Mouse (Mus musculus) embryo, embryonic 10.5 days (tissue): ENCODE measurements around the gene Chchd6.

Experiments used
- DNase-seq: peaks from one replicate; pipeline ENCODE4 v3.0.0-alpha.2; 2015; ENCODE audit warnings: low spot score

The Chchd6 gene

DNA sequence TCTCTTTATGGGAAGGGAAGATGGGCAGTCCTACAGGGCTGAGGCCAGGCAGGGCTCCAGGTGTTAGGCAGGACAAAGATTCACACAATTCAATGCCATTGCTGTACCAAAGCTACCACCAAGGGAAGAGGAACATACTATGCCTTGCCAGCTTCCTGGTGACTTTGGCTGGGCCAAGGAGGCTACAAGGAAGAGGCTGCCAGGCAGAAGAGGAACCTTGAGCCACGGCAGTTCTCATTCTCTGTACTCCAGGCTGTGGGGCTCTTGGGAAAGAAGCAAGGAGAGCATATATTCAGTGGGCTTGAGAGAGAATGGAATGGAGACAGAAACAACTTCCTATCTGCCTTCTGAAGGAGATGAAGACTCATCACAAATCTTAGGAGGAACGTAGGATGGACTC, 190.5 kb downstream of the Chchd6 start:
- DNase-seq, result no peak

DNA sequence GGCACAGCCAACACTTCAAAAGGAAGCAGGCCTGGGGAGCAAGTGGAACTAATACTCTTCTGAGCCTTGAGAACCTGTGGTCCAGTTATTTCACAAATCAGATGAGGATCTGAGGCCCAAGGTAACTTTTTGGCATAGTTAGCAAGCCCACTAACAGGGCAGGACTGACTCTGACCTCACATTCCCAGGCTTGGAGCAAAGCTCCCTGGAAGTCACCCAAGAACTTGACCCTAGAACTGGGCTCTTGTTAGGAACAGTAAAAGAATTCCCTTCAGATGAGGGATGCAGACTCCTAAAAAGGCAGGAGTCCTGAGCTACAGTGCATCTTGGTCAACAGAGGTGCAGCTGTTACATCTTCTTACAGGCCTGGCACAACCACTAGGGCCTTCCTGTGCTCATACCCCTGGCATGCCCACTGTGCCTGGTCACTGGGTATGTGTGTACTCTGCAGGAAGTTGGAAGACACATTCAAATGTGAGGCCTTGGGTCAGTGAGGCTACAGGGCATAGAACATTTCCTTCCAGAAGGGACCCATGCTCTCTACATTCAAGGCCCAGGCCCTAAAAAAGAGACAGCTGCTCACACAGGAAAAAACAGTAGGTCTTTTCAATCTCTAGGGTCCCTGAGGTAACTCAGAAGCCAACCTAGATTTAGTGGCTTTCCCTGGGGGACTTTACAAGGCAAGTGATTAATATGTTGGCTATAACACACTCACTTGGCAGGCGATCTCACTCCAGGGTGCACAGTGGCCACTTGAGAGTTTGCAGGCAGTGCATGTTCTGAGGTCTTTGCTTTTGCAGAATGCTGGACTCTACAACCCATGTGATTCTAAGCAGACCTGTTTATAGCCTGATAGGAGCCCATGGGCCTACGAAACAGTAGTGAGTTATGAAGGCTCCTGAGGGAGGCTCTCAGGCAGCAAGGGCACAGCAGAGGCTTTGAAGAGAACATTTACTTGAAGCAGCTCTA, 191.9 kb downstream of the Chchd6 start:
- DNase-seq, result no peak

- no peak for DNase-seq
These were observed 193.0 kb downstream of the Chchd6 start for GRCm38 (mm10) chr6:89402406-89402805.

GRCm38 (mm10) chr6:89399564-89399963, 195.9 kb downstream of the Chchd6 start:
- no peak for DNase-seq

DNA sequence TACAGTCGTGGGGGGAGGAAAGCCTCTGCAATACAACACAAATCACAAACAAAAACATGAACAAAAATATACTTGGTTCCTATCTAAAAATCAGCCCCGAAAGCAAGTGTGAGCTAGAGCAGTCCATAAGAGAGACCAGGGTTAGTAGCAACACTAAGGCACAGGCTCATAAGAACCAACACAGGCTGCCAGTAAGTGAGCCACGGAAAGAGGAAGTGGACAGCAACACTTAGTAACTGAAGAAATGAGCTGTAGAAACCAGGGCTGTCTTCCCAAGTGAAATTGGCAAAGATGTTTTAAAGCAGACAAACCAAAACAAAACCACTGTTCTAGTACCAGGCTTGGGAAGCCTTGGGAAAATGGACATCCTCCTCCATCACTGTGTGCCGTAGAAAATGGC, 197.5 kb downstream of the Chchd6 start:
- DNase-seq, result no peak

GRCm38 (mm10) chr6:89393820-89394219, 201.6 kb downstream of the Chchd6 start:
- no peak for DNase-seq

- no peak for DNase-seq
These were observed 203.2 kb downstream of the Chchd6 start for GRCm38 (mm10) chr6:89392213-89392612.

GRCm38 (mm10) chr6:89389771-89390170, 205.7 kb downstream of the Chchd6 start:
- DNase-seq, result no peak

GRCm38 (mm10) chr6:89386956-89387355, 208.5 kb downstream of the Chchd6 start:
- no peak for DNase-seq

GRCm38 (mm10) chr6:89384699-89385098, 210.8 kb downstream of the Chchd6 start:
- DNase-seq, result no peak

DNA sequence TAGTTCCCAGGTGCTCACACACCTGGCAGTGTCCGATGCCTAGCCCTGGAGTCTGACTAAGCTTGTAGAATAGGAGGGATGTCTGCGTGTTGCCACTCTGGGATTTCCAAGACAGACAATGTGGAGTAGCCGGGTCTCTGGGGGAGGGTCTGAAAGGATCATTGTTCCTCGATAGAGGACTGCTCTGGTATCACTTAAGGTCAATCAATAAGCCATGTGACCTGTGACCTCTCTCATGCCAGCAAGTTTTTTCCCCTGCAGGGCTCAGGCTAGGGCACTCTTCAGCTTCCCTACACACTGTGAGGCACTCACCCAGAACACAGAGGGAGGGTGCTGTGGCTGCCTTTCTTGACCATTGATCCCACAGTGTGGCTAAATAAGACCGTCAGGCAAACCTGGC, 213.6 kb downstream of the Chchd6 start:
- DNase-seq, result peak; percentile 60

DNA sequence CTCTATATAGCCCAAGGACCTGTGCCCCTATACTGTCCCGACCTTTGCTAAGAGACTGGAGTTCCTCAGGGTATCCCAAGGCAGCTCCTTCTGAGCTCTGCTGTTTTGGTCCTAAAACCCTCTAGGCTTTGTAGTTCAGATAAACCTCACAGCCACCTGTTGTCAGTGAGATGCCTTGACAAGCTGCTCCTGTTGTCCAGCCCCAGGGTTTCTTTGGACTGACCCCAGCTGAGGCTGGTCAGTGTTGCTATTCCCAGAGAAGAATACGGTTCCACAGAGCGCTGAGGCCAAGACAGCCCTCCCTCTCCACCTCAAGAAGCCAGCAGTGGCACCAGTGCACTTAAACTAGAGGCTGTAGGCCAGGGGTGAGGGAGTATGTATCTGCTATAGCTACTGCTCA, 214.3 kb downstream of the Chchd6 start:
- DNase-seq, result no peak

DNA sequence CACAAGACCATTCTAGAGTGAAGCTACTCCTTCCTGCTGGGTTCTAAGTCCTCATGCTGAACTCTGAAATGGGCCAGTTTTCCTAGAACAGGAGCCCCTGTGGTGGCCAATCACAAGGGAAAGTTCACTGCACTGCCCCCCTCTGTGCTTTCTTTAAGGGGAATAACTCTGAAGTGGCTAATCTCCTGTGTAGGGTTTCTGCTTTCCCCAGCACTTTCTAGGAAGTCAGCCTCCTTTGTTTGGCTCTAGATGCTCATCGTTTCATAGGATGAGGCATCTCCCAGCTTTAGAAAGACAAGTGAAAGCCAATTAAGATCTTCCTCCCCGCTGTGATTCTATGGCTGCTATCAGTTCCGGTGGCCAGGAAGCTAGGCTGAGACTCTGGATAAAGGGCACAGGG, 214.7 kb downstream of the Chchd6 start:
- DNase-seq, result no peak

GRCm38 (mm10) chr6:89378264-89378663, 217.2 kb downstream of the Chchd6 start:
- no peak for DNase-seq

DNA sequence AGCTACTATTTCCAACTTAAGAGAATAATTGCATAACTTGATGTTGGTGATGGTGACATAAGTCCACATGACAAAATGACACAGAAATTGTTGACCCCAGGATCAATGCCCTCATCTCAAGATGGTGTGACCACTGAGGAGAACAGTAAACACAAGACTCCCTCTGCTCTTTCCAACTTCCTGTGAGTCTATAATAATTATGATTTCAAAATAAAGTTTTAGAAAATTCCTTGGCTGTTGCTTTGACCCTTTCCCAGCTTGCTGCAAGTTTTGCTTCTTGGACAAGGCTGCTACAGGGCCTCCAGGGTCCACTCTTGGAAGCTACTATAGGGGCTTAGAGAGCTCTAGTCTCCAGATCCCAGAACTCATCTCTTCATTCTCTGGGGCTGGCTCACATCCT, 226.6 kb downstream of the Chchd6 start:
- DNase-seq, result no peak

DNA sequence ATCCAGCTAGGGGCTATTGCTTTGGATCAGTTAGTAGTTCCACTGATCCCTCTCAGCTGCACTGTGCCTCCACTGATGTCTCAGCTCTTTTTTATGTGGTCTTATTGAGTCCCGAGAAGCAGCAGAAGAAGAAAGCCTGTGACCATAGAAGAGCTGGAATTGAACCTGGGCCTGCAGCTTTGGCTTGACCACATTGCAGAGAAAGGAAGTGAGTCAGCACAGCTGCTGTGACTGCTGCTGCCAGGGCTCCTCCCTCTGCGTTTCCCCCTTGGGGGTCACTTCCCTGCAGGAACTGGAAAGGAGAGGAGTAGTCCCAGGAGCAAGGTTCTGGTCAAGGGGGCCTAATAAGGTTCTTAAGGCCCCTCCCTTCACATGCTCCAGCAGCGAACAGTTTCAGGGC, 231.1 kb downstream of the Chchd6 start:
- no peak for DNase-seq

DNA sequence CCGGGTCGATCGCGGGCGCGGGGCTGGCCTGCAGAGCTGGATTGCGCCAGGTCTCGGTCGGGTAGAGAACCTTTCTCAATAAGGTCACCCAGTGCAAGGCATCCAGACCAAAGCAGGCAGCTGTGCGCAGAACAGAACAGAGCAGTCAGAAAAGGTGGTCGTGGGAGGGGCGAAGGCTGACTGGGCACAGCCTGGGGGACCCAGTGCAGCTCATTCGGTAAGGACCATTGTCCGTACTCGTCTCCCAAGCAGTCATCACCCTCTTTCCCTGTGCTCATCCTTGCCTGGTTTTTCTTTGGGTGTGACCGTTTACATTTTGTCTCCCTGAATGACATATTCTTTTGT, 232.4 kb downstream of the Chchd6 start:
- no peak for DNase-seq

- DNase-seq, result peak; percentile 73
These were observed 233.0 kb downstream of the Chchd6 start, which contains the start of gene Plxna1 for GRCm38 (mm10) chr6:89362281-89363106. Gene Plxna1, minus strand, starts transcription at chr6:89362620.

DNA sequence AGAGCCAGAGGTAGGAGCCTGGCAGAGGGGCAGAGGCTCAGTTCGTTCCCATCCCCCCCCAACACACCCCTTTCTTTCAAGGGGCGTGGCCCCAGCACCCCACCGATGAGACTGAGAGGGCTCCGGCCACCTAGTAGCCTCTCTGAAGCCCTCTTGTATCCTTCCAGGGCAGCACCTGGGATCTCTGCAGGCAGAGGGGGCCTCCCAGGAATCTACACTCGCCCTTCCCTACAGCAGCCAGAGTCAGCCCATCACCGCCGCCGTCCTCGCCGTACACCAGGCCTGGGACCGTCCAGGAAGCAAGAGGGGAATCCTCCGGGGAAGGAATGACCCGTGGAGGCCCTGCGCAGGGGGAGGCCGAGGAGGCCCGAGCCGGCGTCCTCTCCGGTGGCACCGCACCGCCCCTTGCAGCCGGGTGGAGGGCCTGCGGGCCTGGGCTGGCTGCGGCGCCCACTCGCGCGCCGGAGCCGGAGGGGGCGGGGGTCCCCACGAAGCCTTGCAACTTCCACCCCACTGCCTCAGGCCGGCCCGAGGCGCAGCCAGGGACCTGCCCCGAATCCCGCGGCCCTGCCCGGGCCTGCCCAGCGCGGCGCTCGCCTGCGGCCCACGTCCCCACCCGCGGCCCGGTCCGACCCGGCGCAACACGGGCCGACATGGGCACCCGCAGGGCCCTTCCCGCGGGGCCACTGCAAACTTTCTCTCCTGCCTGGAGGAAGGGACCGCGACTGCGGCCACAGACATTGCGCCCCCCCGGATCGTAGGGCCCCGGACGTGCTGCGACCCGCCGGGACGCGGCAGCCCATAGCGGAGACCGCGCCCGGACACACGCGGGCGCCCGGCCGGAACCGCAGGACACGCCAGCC, 233.8 kb downstream of the Chchd6 start:
- peak; percentile 63 for DNase-seq

- DNase-seq, result no peak
These were observed 234.6 kb downstream of the Chchd6 start for GRCm38 (mm10) chr6:89360709-89361417.
